Mouse (Mus musculus): ENCODE data around the gene Rora. TPM values are rescaled to one million over a fixed set of nuclear protein-coding genes. Genes with fewer than 3 reads are reported as not detected.

Rora gene
- polyA plus RNA-seq, 1 experiment from 2014 or later: 4.2 TPM

DNA sequence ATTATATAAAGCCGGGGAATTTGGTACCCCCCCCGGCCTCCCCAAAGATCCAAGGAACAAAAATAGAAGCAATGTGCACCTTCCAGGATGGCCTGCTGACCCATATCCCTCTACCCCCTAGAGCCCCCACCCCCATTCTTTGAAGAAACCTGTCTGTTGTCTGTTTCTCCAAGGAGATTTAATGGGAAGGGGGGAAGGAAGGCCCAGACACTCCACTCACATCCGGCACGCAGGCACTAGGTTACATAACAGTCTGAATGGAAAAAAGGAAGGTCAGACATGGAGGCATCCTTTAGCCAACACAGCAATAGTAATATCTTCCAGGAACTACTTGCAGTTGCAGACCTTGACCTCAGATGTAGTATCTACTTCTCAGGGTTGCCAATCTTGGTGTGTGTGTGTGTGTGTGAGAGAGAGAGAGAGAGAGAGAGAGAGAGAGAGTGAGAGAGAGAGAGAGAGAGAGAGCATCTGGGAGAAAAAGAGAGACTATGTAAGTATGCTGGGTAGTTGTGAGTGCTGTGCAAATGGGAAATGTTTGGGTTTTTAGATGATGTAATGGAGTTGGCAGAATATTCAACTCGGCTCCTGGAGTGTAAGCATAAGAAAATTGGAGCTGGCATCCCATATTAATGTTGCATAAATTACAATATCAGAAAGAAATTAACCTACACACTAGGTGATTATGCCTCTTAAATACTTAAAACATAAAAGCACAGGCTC, 2.6 kb downstream of the Rora start:
- no peak overlapping the region for H3K4me3 ChIP-seq

DNA sequence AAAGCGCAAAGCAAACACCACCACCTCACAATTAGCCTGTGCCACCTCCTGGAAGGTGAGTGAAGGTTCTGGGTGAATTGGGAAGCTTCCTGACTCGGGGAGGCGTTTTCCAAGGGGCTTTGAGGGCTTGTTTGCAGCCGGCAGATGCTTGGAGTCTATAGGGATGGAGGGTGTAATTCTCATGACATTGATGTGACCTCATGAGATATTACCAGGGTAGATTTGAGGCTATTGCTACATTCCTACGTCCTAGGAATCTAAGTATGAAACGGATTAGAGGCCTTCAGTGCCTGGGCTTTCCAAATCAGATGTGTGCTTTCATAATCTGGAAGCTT, 3.2 kb downstream of the Rora start:
- H3K4me3 ChIP-seq: no peak overlapping the region
- no peaks in the 10 kb centered on the region for H3K36me3 ChIP-seq
- DNase-seq (ENCODE audit: low spot score): no peak
- H3K9me3 ChIP-seq: no peaks in the 10 kb centered on the region
- peaks cover 23% of the 10 kb centered on the region for H3K4me1 ChIP-seq (replicated peaks)
- WGBS: 53% methylated on average over 6 of the region's 6 CpGs
- no peak overlapping the region for H3K27ac ChIP-seq
- H3K27me3 ChIP-seq (ENCODE audit: insufficient read depth, poor library complexity, severe bottlenecking): peaks cover 22% of the 10 kb centered on the region

More for the DNA sequence above, 2.6 kb downstream of the Rora start:
- Histone ChIP-seq H3K27ac (no peak overlapping the region), H3K27me3 (ENCODE audit: insufficient read depth, poor library complexity, severe bottlenecking) (peaks cover 22% of the 10 kb centered on the region), H3K4me1 (replicated peaks) (peaks cover 23% of the 10 kb centered on the region), H3K36me3 (no peaks in the 10 kb centered on the region), H3K9me3 (no peaks in the 10 kb centered on the region)
- no peak for DNase-seq (ENCODE audit: low spot score)
- 59% methylated on average over 5 of the region's 5 CpGs for WGBS

DNA sequence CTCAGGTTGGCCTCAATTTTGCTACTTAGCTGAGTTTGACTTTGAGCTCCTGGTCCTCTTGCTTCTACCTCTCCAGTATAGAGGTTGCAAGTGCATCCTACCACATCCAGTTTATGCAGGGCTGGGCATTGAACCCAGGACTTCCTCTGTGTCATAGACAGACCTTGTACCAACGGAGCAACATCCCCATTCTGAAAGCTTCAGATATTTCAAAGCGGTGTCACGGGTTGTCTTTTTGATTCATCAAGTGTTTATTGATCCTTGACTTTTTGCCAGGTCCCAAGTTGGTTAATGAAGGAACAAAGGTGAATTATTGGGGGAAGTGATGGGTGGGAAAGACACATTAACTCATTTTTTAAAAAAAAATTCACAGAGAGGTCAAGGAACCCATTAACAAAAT, 17.1 kb downstream of the Rora start:
- H3K9me3 ChIP-seq: no peaks in the 10 kb centered on the region
- H3K36me3 ChIP-seq: no peaks in the 10 kb centered on the region
- no peak for DNase-seq (ENCODE audit: low spot score)
- H3K27ac ChIP-seq: no peak overlapping the region
- peaks cover 21% of the 10 kb centered on the region for H3K4me1 ChIP-seq (replicated peaks)
- no peaks in the 10 kb centered on the region for H3K27me3 ChIP-seq (ENCODE audit: insufficient read depth, poor library complexity, severe bottlenecking)
- no peak overlapping the region for H3K4me3 ChIP-seq
- 91% methylated on average over 3 of the region's 3 CpGs for WGBS

DNA sequence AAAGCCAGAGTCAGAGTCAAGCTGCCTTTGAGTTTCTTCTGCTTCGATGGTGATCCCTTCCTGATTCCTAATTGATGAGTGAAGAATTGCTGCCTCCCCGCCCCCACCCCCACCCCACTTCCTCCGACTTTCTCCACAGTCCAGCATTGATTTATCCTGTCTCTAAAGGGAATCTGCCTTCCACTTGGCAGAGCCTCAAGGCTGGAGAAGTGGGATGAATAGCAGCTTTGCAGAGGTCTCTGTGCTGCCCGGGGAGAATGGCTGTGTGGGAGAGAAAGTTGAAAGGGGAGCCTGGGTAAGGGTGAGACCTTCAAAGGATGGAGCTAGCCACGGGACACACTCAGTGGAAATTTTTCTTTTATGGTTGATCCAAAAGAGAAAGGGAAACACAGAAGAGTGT, 18.9 kb downstream of the Rora start:
- no peaks in the 10 kb centered on the region for H3K9me3 ChIP-seq
- H3K36me3 ChIP-seq: no peaks in the 10 kb centered on the region
- WGBS: 46% methylated on average over 5 of the region's 5 CpGs
- H3K4me3 ChIP-seq: no peak overlapping the region
- no peaks in the 10 kb centered on the region for H3K27me3 ChIP-seq (ENCODE audit: insufficient read depth, poor library complexity, severe bottlenecking)
- H3K27ac ChIP-seq: no peak overlapping the region
- H3K4me1 ChIP-seq (replicated peaks): peaks cover 21% of the 10 kb centered on the region
- no peak for DNase-seq (ENCODE audit: low spot score)

- Histone ChIP-seq H3K4me3 (no peak overlapping the region), H3K4me1 (replicated peaks) (peaks cover 23% of the 10 kb centered on the region), H3K9me3 (no peaks in the 10 kb centered on the region), H3K27ac (0 out of 2 replicates have a peak overlapping the region, but pooled peaks have one; percentile 56), H3K27me3 (ENCODE audit: insufficient read depth, poor library complexity, severe bottlenecking) (no peaks in the 10 kb centered on the region), H3K36me3 (no peaks in the 10 kb centered on the region)
- WGBS: 57% methylated on average over 1 of the region's 1 CpGs
- DNase-seq (ENCODE audit: low spot score): no peak
These were observed 19.6 kb downstream of the Rora start for GRCm38 (mm10) chr9:68673221-68673620.

- no peaks in the 10 kb centered on the region for H3K27me3 ChIP-seq (ENCODE audit: insufficient read depth, poor library complexity, severe bottlenecking)
- 92% methylated on average over 12 of the region's 12 CpGs for WGBS
- H3K27ac ChIP-seq: no peak overlapping the region
These were observed 26.3 kb downstream of the Rora start for GRCm38 (mm10) chr9:68679871-68680374.

GRCm38 (mm10) chr9:68683938-68684337, 30.4 kb downstream of the Rora start:
- H3K27ac ChIP-seq: no peak overlapping the region
- H3K36me3 ChIP-seq: no peaks in the 10 kb centered on the region
- no peaks in the 10 kb centered on the region for H3K27me3 ChIP-seq (ENCODE audit: insufficient read depth, poor library complexity, severe bottlenecking)
- no peak overlapping the region for H3K4me3 ChIP-seq
- 22% methylated on average over 3 of the region's 3 CpGs for WGBS
- no peak for DNase-seq (ENCODE audit: low spot score)
- H3K4me1 ChIP-seq (replicated peaks): peaks cover 54% of the 10 kb centered on the region
- no peaks in the 10 kb centered on the region for H3K9me3 ChIP-seq

More at GRCm38 (mm10) chr9:68679871-68680374, 26.3 kb downstream of the Rora start:
- H3K36me3 ChIP-seq: no peaks in the 10 kb centered on the region
- H3K9me3 ChIP-seq: no peaks in the 10 kb centered on the region
- DNase-seq (ENCODE audit: low spot score): no peak
- peaks cover 30% of the 10 kb centered on the region for H3K4me1 ChIP-seq (replicated peaks)
- H3K4me3 ChIP-seq: no peak overlapping the region

- WGBS: 42% methylated on average over 5 of the region's 5 CpGs
These were observed 32.0 kb downstream of the Rora start for GRCm38 (mm10) chr9:68685562-68685961.

DNA sequence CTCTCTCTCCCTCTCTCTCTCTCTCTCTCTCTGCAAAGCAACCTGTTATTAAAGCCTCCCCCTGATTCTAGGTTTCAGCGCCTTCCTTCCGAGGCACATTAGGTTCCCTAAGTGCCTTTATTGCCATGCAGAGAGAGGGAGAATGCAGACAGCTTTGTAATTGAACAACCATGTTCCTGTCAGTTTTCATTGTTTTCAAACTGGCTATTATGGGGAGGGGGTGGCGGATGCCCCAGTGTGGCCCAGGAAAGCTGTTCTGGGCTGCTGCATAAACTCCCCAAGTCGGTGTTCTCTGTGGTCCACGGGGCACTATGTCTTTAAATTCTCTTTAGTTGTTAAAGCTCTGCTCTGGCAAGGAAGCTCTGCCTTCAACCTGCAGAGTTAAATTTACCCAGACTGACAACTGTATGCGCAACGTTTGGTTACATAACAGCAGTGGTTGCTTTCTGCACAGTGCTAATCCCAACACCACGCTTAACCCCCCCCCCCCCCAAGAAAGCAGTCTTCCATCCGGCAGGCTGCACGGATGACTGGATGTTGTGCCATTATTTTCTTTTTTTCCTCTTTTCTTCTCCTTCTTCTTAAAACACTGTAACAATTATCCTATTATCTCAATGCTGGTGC, 33.8 kb downstream of the Rora start:
- Histone ChIP-seq H3K9me3 (no peaks in the 10 kb centered on the region), H3K4me1 (replicated peaks) (peaks cover 54% of the 10 kb centered on the region), H3K36me3 (no peaks in the 10 kb centered on the region), H3K4me3 (no peak overlapping the region), H3K27me3 (ENCODE audit: insufficient read depth, poor library complexity, severe bottlenecking) (no peaks in the 10 kb centered on the region), H3K27ac (no peak overlapping the region)
- WGBS: 39% methylated on average over 10 of the region's 10 CpGs
- no peak for DNase-seq (ENCODE audit: low spot score)

More at GRCm38 (mm10) chr9:68685562-68685961, 32.0 kb downstream of the Rora start:
- H3K27me3 ChIP-seq (ENCODE audit: insufficient read depth, poor library complexity, severe bottlenecking): no peaks in the 10 kb centered on the region
- H3K4me1 ChIP-seq (replicated peaks): peaks cover 54% of the 10 kb centered on the region
- H3K36me3 ChIP-seq: no peaks in the 10 kb centered on the region
- H3K9me3 ChIP-seq: no peaks in the 10 kb centered on the region
- no peak for DNase-seq (ENCODE audit: low spot score)
- H3K4me3 ChIP-seq: no peak overlapping the region
- H3K27ac ChIP-seq: no peak overlapping the region

GRCm38 (mm10) chr9:68688151-68688550, 34.6 kb downstream of the Rora start:
- H3K27me3 ChIP-seq (ENCODE audit: insufficient read depth, poor library complexity, severe bottlenecking): no peaks in the 10 kb centered on the region
- H3K4me1 ChIP-seq (replicated peaks): peaks cover 49% of the 10 kb centered on the region
- WGBS: 80% methylated on average over 2 of the region's 2 CpGs
- no peak overlapping the region for H3K4me3 ChIP-seq
- no peak for DNase-seq (ENCODE audit: low spot score)
- H3K9me3 ChIP-seq: no peaks in the 10 kb centered on the region
- H3K36me3 ChIP-seq: no peaks in the 10 kb centered on the region
- H3K27ac ChIP-seq: no peak overlapping the region

DNA sequence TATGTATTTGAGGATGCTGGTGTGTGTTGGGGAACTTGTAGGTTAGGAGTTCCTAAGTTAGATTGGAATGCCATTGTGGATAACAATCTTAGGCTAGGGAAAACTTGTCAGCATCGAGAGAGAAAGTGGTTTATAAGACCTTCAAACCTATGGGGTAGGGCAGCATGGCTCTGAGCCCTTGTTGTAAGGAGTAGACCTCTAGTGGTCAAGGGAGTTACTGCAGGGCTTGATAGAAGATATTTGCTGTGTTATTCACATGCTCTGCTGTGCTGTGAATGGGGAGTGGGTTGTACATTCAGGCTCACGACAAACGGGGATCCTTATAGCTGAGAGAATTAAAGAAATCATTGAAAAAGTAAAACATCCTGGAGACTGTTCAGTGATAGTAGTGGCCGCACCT, 35.8 kb downstream of the Rora start:
- no peaks in the 10 kb centered on the region for H3K27me3 ChIP-seq (ENCODE audit: insufficient read depth, poor library complexity, severe bottlenecking)
- H3K4me1 ChIP-seq (replicated peaks): peaks cover 37% of the 10 kb centered on the region
- no peak overlapping the region for H3K27ac ChIP-seq
- H3K4me3 ChIP-seq: no peak overlapping the region
- H3K36me3 ChIP-seq: no peaks in the 10 kb centered on the region
- DNase-seq (ENCODE audit: low spot score): peak; percentile 34
- WGBS: 37% methylated on average over 4 of the region's 4 CpGs
- no peaks in the 10 kb centered on the region for H3K9me3 ChIP-seq

DNA sequence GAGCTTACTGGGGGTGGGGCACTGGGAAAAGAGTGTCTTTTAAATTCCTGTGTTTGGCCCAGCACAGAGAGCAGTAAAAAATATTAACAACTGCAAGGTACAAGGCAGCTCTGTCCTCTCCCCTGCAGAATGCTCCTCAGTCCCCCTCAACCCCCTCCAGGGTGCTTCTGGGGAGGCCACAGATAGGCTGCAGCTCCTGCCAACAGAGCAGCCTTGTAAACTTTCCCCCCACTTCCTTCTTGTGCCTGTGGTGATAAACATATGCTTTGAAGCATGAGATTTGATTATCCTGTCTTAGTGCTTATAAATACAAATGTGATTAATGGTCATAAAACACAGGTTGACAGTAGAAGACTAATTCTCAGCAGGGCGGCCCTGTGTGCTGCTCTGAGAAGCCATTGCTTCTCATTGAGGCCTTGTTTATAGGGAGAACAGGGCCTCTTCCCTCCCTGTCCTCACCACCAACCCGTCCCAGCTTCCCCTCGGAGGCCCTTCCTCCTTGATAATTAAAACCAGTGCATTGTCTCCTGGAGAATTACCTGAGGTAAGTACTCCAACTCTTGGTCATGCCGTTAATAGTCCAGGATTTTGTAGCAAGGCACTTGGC, 41.4 kb downstream of the Rora start:
- H3K27me3 ChIP-seq (ENCODE audit: insufficient read depth, poor library complexity, severe bottlenecking): no peaks in the 10 kb centered on the region
- DNase-seq (ENCODE audit: low spot score): no peak

GRCm38 (mm10) chr9:68695496-68695969, 41.9 kb downstream of the Rora start:
- WGBS: 56% methylated on average over 16 of the region's 16 CpGs
- 0 out of 2 replicates have a peak overlapping the region, but pooled peaks have one; percentile 30 for H3K27ac ChIP-seq
- H3K27me3 ChIP-seq (ENCODE audit: insufficient read depth, poor library complexity, severe bottlenecking): no peaks in the 10 kb centered on the region
- peak; percentile 33 for DNase-seq (ENCODE audit: low spot score)
- H3K4me3 ChIP-seq: no peak overlapping the region
- H3K36me3 ChIP-seq: no peaks in the 10 kb centered on the region
- no peaks in the 10 kb centered on the region for H3K9me3 ChIP-seq
- peaks cover 22% of the 10 kb centered on the region for H3K4me1 ChIP-seq (replicated peaks)

More for the DNA sequence above, 41.4 kb downstream of the Rora start:
- Histone ChIP-seq H3K27ac (0 out of 2 replicates have a peak overlapping the region, but pooled peaks have one; percentile 30), H3K4me1 (replicated peaks) (peaks cover 22% of the 10 kb centered on the region), H3K9me3 (no peaks in the 10 kb centered on the region), H3K4me3 (no peak overlapping the region), H3K36me3 (no peaks in the 10 kb centered on the region)
- WGBS: 50% methylated on average over 4 of the region's 4 CpGs

All from hindbrain, embryonic 10.5 days (tissue).